Mouse (Mus musculus) liver, adult 2 months (tissue): ENCODE measurements around the gene Acp6.

Experiments
- CTCF ChIP-seq: fragments of 200-500 bp; IDR thresholded peaks from 2 replicates; pipeline ENCODE4 v1.5.1; 2011; ENCODE audit warnings: low read depth, low read length, control low read depth
- POLR2A ChIP-seq: fragments of 200-500 bp; IDR thresholded peaks from 2 replicates; pipeline ENCODE4 v1.6.1; 2011; ENCODE audit warnings: low read length, control low read depth; ENCODE audit not compliant: insufficient read depth; ENCODE audit errors: extremely low read depth

DNA sequence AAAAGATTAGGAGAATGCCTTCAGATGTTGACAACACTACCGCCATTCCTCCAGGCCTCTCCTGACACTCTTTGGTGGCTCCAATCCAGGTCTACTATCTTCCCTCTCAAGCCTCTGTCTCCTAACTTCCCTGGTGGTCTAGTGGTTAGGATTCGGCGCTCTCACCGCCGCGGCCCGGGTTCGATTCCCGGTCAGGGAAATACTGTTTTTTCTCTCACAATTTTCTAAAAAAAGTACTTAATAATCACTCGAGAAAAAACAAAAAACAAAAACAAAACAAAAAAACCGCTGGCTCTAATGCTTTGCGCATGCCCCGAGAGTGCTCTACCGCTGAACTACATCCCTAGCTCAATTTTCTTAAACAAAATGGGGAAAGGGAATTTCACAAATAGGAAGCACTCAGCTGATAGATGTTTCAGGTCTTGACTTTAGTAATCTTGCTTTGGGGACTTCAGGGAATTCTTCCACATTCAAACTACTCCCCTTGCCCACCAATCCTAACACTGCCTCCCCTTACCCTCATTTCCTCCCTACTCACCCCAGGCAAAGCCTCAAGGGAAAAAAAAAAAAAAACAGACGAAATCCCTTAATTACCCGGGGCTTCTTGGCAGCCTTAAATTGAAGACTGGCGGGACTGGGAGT lies 498 bp upstream of the Acp6 start:
- TF ChIP-seq CTCF (no peak), POLR2A (no peak)
